Mouse (Mus musculus): Measurements from ENCODE around the gene Dbp. TPM values are rescaled to one million over a fixed set of nuclear protein-coding genes. Genes with fewer than 3 reads are reported as not detected.

Dbp gene
- total RNA-seq, 1 experiment, result 10.0 TPM

GRCm38 (mm10) chr7:45730727-45731431, 26.0 kb downstream of the Dbp start:
- peaks cover 3% of the 10 kb centered on the region; the same call in 1 of the 2 replicates for H3K36me3 ChIP-seq (ENCODE audit: control insufficient read depth, insufficient read depth, low read length, poor library complexity, severe bottlenecking)
- peak; percentile 75 for DNase-seq (ENCODE audit: low read depth, low spot score)
- no peaks in the 10 kb centered on the region for H3K9me3 ChIP-seq (ENCODE audit: control insufficient read depth, insufficient read depth, low read depth, low read length)
- peaks cover 2 to 18% of the 10 kb centered on the region in 2 experiments; a peak in 1 of 4 replicates for H3K4me1 ChIP-seq (ENCODE audit: control insufficient read depth in 2 of 2, insufficient read depth in 2 of 2, low read length in 2 of 2, poor library complexity in 1 of 2)
- H3K9ac ChIP-seq (ENCODE audit: insufficient read depth, low read depth, low read length, poor library complexity, severe bottlenecking), result no peak overlapping the region
- no peak overlapping the region for H3K4me3 ChIP-seq (ENCODE audit: insufficient read depth in 1 of 2, low read depth in 1 of 2, low read length in 2 of 2, poor library complexity in 1 of 2, severe bottlenecking in 1 of 2)
- in situ Hi-C loops (cut with MboI; ENCODE audit: low sequenced_read_pairs in 2 of 2, unreplicated experiment in 2 of 2), result loop anchor here (10.0 to 25.0 kb wide), 2 partner anchors 74 to 206 kb away; no protein-coding TSS in a partner anchor
- no peak overlapping the region for H3K27ac ChIP-seq (ENCODE audit: insufficient read depth, low read depth, low read length, poor library complexity, severe bottlenecking)
- no peak for TF ChIP-seq ZC3H11A (IDR thresholded peaks at IDR 0.05; ENCODE audit: borderline replicate concordance, low read depth, low read length)
- no peak for TF ChIP-seq HCFC1 (IDR thresholded peaks at IDR 0.05; ENCODE audit: borderline replicate concordance, insufficient read depth, low read length)
- no peak for TF ChIP-seq ZNF384 (IDR thresholded peaks at IDR 0.05; ENCODE audit: low read depth, low read length)
- no peak for TF ChIP-seq MAFK (IDR thresholded peaks at IDR 0.05; ENCODE audit: insufficient read depth, low read depth, low read length)

DNA sequence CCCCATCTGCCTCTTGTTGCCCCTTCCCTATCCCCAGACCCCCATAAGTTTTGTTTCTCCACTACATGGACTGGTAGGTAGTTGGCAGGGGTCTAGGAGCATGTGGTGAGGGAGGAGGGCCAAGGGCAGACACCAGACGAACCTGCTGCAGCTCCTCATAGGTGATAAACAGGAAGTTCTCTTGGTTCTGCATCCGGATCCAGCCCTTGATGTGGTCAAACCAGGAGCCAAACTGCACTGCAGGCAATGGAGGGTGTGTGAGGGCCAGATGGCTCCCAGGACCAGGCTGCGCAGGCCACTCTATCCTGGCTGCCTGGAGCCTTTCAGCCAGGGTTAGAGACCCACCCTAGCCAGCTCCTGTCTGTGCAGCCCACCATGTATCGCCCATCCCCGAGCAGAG, 28.6 kb downstream of the Dbp start:
- DNase-seq (ENCODE audit: low read depth, low spot score), result no peak
- TF ChIP-seq CHD2 (IDR thresholded peaks at IDR 0.05; ENCODE audit: low read depth, low read length) (no peak), ZC3H11A (IDR thresholded peaks at IDR 0.05; ENCODE audit: borderline replicate concordance, low read depth, low read length) (no peak), HCFC1 (IDR thresholded peaks at IDR 0.05; ENCODE audit: borderline replicate concordance, insufficient read depth, low read length) (no peak), MAFK (IDR thresholded peaks at IDR 0.05; ENCODE audit: insufficient read depth, low read depth, low read length) (no peak), ZNF384 (IDR thresholded peaks at IDR 0.05; ENCODE audit: low read depth, low read length) (no peak)

GRCm38 (mm10) chr7:45739162-45739763, 34.4 kb downstream of the Dbp start:
- H3K36me3 ChIP-seq (ENCODE audit: control insufficient read depth, insufficient read depth, low read length, poor library complexity, severe bottlenecking), result no peaks in the 10 kb centered on the region
- in situ Hi-C loops (cut with MboI; ENCODE audit: low sequenced_read_pairs in 2 of 2, unreplicated experiment in 2 of 2), result loop anchor here (10.0 to 25.0 kb wide), 2 partner anchors 66 to 198 kb away; no protein-coding TSS in a partner anchor
- DNase-seq (ENCODE audit: low read depth, low spot score), result no peak
- H3K9ac ChIP-seq (ENCODE audit: insufficient read depth, low read depth, low read length, poor library complexity, severe bottlenecking), result no peak overlapping the region
- H3K4me3 ChIP-seq (ENCODE audit: insufficient read depth in 1 of 2, low read depth in 1 of 2, low read length in 2 of 2, poor library complexity in 1 of 2, severe bottlenecking in 1 of 2), result no peak overlapping the region
- no peaks in the 10 kb centered on the region for H3K9me3 ChIP-seq (ENCODE audit: control insufficient read depth, insufficient read depth, low read depth, low read length)
- H3K27ac ChIP-seq (ENCODE audit: insufficient read depth, low read depth, low read length, poor library complexity, severe bottlenecking), result no peak overlapping the region
- TF ChIP-seq MAFK (IDR thresholded peaks at IDR 0.05; ENCODE audit: insufficient read depth, low read depth, low read length) (no peak), ZC3H11A (IDR thresholded peaks at IDR 0.05; ENCODE audit: borderline replicate concordance, low read depth, low read length) (peak; percentile 13; the same call in 1 of the 2 replicates)
- peaks cover 0 to 3% of the 10 kb centered on the region in 2 experiments; a peak in 1 of 4 replicates for H3K4me1 ChIP-seq (ENCODE audit: control insufficient read depth in 2 of 2, insufficient read depth in 2 of 2, low read length in 2 of 2, poor library complexity in 1 of 2)

More for the DNA sequence above, 28.6 kb downstream of the Dbp start:
- H3K9me3 ChIP-seq (ENCODE audit: control insufficient read depth, insufficient read depth, low read depth, low read length), result no peaks in the 10 kb centered on the region
- H3K4me3 ChIP-seq (ENCODE audit: insufficient read depth in 1 of 2, low read depth in 1 of 2, low read length in 2 of 2, poor library complexity in 1 of 2, severe bottlenecking in 1 of 2), result no peak overlapping the region
- H3K9ac ChIP-seq (ENCODE audit: insufficient read depth, low read depth, low read length, poor library complexity, severe bottlenecking), result no peak overlapping the region
- in situ Hi-C loops (cut with MboI; ENCODE audit: low sequenced_read_pairs in 2 of 2, unreplicated experiment in 2 of 2), result loop anchor here (10.0 to 25.0 kb wide), 2 partner anchors 71 to 204 kb away; no protein-coding TSS in a partner anchor
- H3K27ac ChIP-seq (ENCODE audit: insufficient read depth, low read depth, low read length, poor library complexity, severe bottlenecking), result no peak overlapping the region
- H3K4me1 ChIP-seq (ENCODE audit: control insufficient read depth in 2 of 2, insufficient read depth in 2 of 2, low read length in 2 of 2, poor library complexity in 1 of 2), result peaks cover 2 to 18% of the 10 kb centered on the region in 2 experiments; a peak in 1 of 4 replicates
- H3K36me3 ChIP-seq (ENCODE audit: control insufficient read depth, insufficient read depth, low read length, poor library complexity, severe bottlenecking), result 0 out of 2 replicates have a peak, but pooled peaks cover 3% of the 10 kb centered on the region

DNA sequence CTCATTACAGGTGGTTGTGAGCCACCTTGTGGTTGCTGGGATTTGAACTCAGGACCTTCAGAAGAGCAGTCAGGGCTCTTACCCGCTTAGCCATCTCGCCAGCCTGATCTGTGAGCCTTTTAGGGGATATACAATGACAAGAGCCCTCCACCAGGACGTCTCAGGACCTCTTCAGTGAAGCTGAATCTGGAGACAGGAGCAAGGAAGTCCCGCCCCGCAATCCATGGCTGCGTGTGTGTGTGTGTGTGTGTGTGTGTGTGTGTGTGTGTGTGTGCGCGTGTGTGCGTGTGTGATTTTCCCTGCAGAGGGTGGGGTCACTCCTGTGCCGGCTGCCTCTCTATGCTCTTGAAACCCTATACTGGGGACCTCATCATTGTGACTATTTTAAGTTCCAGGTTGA, 34.9 kb downstream of the Dbp start:
- no peak for TF ChIP-seq ZNF384 (IDR thresholded peaks at IDR 0.05; ENCODE audit: low read depth, low read length)
- no peak for TF ChIP-seq HCFC1 (IDR thresholded peaks at IDR 0.05; ENCODE audit: borderline replicate concordance, insufficient read depth, low read length)
- TF ChIP-seq ZC3H11A (IDR thresholded peaks at IDR 0.05; ENCODE audit: borderline replicate concordance, low read depth, low read length), result no peak
- TF ChIP-seq MAFK (IDR thresholded peaks at IDR 0.05; ENCODE audit: insufficient read depth, low read depth, low read length), result no peak
- no peak for TF ChIP-seq CHD2 (IDR thresholded peaks at IDR 0.05; ENCODE audit: low read depth, low read length)
- peaks cover 0 to 3% of the 10 kb centered on the region in 2 experiments; a peak in 1 of 4 replicates for H3K4me1 ChIP-seq (ENCODE audit: control insufficient read depth in 2 of 2, insufficient read depth in 2 of 2, low read length in 2 of 2, poor library complexity in 1 of 2)
- H3K9me3 ChIP-seq (ENCODE audit: control insufficient read depth, insufficient read depth, low read depth, low read length), result no peaks in the 10 kb centered on the region
- no peak for DNase-seq (ENCODE audit: low read depth, low spot score)
- H3K9ac ChIP-seq (ENCODE audit: insufficient read depth, low read depth, low read length, poor library complexity, severe bottlenecking), result no peak overlapping the region
- H3K36me3 ChIP-seq (ENCODE audit: control insufficient read depth, insufficient read depth, low read length, poor library complexity, severe bottlenecking), result no peaks in the 10 kb centered on the region
- in situ Hi-C loops (cut with MboI; ENCODE audit: low sequenced_read_pairs in 2 of 2, unreplicated experiment in 2 of 2), result loop anchor here (10.0 to 25.0 kb wide), 3 partner anchors 65 to 197 kb away; partner anchors contain the start of genes Ccdc114 (in 1 of the 2) and Emp3 (in 1 of the 2)
- H3K4me3 ChIP-seq (ENCODE audit: insufficient read depth in 1 of 2, low read depth in 1 of 2, low read length in 2 of 2, poor library complexity in 1 of 2, severe bottlenecking in 1 of 2), result no peak overlapping the region
- no peak overlapping the region for H3K27ac ChIP-seq (ENCODE audit: insufficient read depth, low read depth, low read length, poor library complexity, severe bottlenecking)

Data from ES-E14 (cell line).